Mouse (Mus musculus) embryonic facial prominence, embryonic 14.5 days (tissue): ENCODE results near the gene Mfsd14a. TPM values are rescaled to one million over a fixed set of nuclear protein-coding genes. Genes with fewer than 3 reads are reported as not detected.

ENCODE experiments used
- ATAC-seq: fragments of 200-750 bp; cut with Nextera tagmentation; 2 replicates; pipeline ENCODE4 v1.8.0; 2017; ENCODE audit warnings: low read depth, moderate number of reproducible peaks, moderate TSS enrichment
- DNase-seq: peaks from one replicate; pipeline ENCODE4 v3.0.0-alpha.2; 2015; ENCODE audit warnings: low spot score
- H3K27ac ChIP-seq: fragments of 300-500 bp; sonication (generic); replicated peaks from 2 replicates; pipeline ENCODE4 v1.5.1; 2014; ENCODE audit warnings: low read depth, mild to moderate bottlenecking, low read length, moderate library complexity
- H3K27me3 ChIP-seq: fragments of 300-500 bp; sonication (generic); replicated peaks from 2 replicates; pipeline ENCODE4 v1.6.1; 2014; ENCODE audit warnings: low read length; ENCODE audit not compliant: control insufficient read depth, insufficient read depth
- H3K36me3 ChIP-seq: fragments of 300-500 bp; sonication (generic); 2 replicates; pipeline ENCODE4 v1.6.1; 2014; ENCODE audit warnings: low read length, mixed read lengths; ENCODE audit not compliant: control insufficient read depth, insufficient read depth
- H3K4me1 ChIP-seq: fragments of 300-500 bp; sonication (generic); 2 replicates; pipeline ENCODE4 v1.6.1; 2014; ENCODE audit warnings: antibody characterized with exemption, low read length; ENCODE audit not compliant: control insufficient read depth, insufficient read depth
- H3K4me2 ChIP-seq: fragments of 300-500 bp; sonication (generic); 2 replicates; pipeline ENCODE4 v1.6.1; 2014; ENCODE audit warnings: low read depth, mild to moderate bottlenecking, low read length, moderate library complexity, mixed read lengths
- H3K4me3 ChIP-seq: fragments of 300-500 bp; sonication (generic); 2 replicates; pipeline ENCODE4 v1.5.1; 2014; ENCODE audit warnings: low read depth, mild to moderate bottlenecking, low read length
- H3K9ac ChIP-seq: fragments of 300-500 bp; sonication (generic); 2 replicates; pipeline ENCODE4 v1.6.1; 2014; ENCODE audit warnings: low read depth, mild to moderate bottlenecking, low read length, moderate library complexity, mixed read lengths
- H3K9me3 ChIP-seq: fragments of 300-500 bp; sonication (generic); 2 replicates; pipeline ENCODE4 v1.6.1; 2016; ENCODE audit warnings: low read length; ENCODE audit not compliant: control insufficient read depth
- WGBS: fragments of 180-500 bp; shearing (Covaris S2); extraction: QIAGEN DNeasy Blood & Tissue Kit; methylation state at CpG from one replicate; pipeline ENCODE4 v1.1.7; 2014; 5-methylcytosine and 5-hydroxymethylcytosine counted together
- polyA plus RNA-seq: library from polyadenylated mRNA; unstranded; fragments of >200 nt; fragmentation: Nextera tagmentation; extraction: Ambion mirVana; gene quantifications from 2 replicates; pipeline ENCODE4 v1.2.1, GENCODE M21; 2014

Mfsd14a gene
- 77.5 and 86.2 TPM in 2 replicates for polyA plus RNA-seq

DNA sequence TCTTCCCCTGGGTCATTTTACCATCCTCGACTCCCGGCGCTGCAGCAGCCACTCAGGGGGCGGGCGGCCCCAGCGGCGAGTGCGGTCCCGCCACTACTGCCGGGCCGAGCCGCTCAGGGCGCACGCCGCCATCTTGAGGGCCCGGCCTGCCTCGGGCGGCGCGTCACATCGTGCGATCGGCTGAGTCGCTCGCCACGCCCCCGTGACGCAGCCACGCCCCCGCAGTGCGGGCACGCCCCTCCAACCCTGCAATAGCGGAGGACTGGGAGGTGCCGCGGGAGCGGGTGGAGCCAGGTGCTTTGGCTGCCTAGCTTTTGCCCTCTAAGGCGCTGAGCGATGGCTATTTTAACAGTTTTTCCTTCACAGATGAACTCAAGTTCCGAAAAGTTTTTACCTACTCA lies at the start of gene Mfsd14a:
TSS of gene Mfsd14a (minus strand) at position 215 of the 401 bp plus-strand sequence.
- 0 out of 2 replicates have a peak, but pooled peaks cover 1% of the 10 kb centered on the region for H3K36me3 ChIP-seq
- under 1% methylated on average over 38 of the region's 39 CpGs for WGBS
- peak; percentile 97 for DNase-seq
- no peaks in the 10 kb centered on the region for H3K27me3 ChIP-seq
- H3K9ac ChIP-seq = peak within 1 kb of the TSS; percentile 98
- H3K4me2 ChIP-seq = peak within 1 kb of the TSS; percentile 72
- peak within 1 kb of the TSS; percentile 95 for H3K4me3 ChIP-seq
- no peaks in the 10 kb centered on the region for H3K9me3 ChIP-seq
- peak; percentile 99 for ATAC-seq
- H3K27ac ChIP-seq = peak within 1 kb of the TSS; percentile 95
- peaks cover 30% of the 10 kb centered on the region for H3K4me1 ChIP-seq

DNA sequence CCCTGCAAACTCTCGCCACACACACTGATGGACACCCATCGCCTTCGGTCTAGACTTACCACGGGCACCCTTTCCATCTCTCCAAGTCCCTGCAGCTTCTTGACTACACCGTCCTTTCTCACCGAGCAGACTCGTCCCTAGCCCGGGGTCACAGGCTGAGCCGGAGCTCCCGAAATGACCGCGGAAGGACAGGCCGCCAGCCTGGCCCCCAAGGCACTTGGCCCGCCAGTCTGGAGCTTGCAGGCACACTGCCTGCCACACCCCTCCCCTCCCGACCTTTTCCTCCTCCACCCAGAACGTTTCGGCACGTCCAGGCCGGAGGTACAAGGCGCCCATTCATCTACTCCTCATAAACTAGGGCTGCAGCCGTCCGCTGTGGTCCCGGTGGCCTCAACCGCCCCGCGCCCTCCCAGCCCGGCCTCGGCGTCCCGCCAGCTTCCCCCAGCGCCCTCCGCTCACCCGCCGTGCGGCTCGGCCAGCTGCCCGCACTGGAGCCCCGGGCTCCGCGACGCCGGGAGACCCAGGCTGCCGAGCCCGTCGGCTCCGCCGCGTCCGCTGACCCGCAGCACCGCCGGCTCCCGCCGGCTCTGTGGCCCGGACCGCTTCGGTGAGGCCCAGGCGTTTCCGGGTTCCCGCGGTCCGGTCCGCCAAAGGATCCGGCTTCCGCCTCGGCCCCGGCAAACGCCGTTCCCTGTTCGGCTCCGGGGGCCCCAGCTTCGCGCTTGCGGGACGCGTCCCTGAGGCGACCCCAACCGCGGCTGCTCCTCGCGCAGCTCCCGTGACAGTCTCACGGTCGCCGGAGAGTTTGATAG lies 49.4 kb upstream of the Mfsd14a start:
- WGBS = under 1% methylated on average over 54 of the region's 85 CpGs
- Histone ChIP-seq H3K36me3 (no peaks in the 10 kb centered on the region), H3K4me1 (peaks cover 10% of the 10 kb centered on the region), H3K4me3 (peak overlapping the region; percentile 96), H3K9ac (peak overlapping the region; percentile 97), H3K9me3 (no peaks in the 10 kb centered on the region), H3K4me2 (peak overlapping the region; percentile 82), H3K27ac (peak overlapping the region; percentile 71), H3K27me3 (no peaks in the 10 kb centered on the region)
- peak; percentile 92 for ATAC-seq
- peak; percentile 67 for DNase-seq

DNA sequence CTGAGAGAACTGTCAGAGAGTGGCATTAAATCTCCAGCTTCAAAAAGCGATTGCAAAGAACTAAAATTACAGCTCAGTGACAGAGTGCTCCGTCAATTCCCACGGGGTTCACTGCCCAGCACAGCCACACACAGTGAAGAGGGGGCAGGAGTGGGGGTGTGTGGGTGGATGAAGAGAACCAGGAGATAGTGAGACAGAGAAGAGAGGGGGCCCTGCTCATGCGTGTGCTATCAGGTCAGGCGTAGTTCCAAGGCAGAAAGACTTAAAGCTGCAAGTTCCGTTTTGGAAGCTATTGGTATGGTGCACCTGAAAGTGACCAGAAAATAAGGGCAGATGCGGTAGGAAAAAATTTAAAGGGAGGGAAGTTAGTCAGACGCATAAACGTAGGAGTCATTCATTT lies 48.5 kb upstream of the Mfsd14a start:
- Histone ChIP-seq H3K27me3 (no peaks in the 10 kb centered on the region), H3K4me3 (peak overlapping the region; percentile 96), H3K36me3 (no peaks in the 10 kb centered on the region), H3K4me1 (peaks cover 10% of the 10 kb centered on the region), H3K9ac (peak overlapping the region; percentile 97), H3K4me2 (peak overlapping the region; percentile 82), H3K9me3 (no peaks in the 10 kb centered on the region), H3K27ac (no peak overlapping the region)
- no peak for ATAC-seq
- 50% methylated on average over 9 of the region's 9 CpGs for WGBS
- peak; percentile 2 for DNase-seq

DNA sequence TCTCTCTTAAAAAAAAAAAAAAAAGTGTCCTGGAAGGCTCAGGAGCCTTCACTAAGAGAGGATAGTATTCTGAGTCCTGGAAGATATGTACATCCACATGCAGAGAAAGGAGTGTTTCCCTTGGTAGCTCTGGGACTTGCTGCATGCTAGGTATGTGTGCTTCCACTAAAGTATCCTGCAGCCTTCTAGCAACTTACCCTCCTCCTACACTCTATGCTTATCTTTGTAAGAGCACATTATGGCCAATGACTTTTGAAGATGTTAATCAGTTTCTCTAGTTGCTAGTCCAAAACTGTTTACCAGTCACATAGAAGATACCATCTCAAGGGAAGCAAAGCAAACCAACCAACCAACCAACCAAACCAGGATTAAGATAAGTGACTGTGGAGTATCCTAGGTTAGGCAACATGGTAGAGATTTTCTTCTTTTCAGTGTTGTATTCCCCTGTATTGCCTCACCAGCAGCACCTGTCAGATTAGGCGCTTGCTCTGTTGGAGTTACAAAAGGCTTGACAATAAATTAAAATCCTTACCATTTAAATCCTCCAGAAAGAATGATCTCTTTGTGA lies 43.2 kb upstream of the Mfsd14a start:
- no peak for ATAC-seq
- no peak overlapping the region for H3K4me3 ChIP-seq
- no peak overlapping the region for H3K4me2 ChIP-seq
- H3K9ac ChIP-seq = no peak overlapping the region
- H3K4me1 ChIP-seq = peaks cover under 1% of the 10 kb centered on the region
- no peak for DNase-seq
- H3K27me3 ChIP-seq = no peaks in the 10 kb centered on the region
- H3K27ac ChIP-seq = no peak overlapping the region
- no peaks in the 10 kb centered on the region for H3K36me3 ChIP-seq
- 94% methylated on average over 1 of the region's 1 CpGs for WGBS
- H3K9me3 ChIP-seq = no peaks in the 10 kb centered on the region

DNA sequence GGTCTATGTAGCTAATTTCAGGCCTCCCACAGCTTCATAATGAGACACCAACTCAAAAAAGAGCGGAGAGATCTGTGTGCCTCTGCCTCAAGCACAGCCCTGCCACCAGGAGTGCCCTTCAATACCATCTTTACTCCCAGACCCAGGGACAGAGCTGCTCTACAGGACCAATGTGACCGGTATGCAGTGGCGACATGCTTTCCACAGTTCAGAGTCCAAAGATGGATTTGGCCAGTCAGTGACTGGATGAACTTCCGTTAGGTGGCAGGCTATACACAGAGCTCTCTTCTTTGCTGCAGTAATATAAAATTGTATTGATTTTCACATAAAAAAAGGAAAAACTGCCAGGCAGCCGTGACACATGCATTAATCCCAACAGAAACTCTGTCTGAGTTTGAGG lies 41.4 kb upstream of the Mfsd14a start:
- Histone ChIP-seq H3K9me3 (no peaks in the 10 kb centered on the region), H3K4me3 (no peak overlapping the region), H3K36me3 (no peaks in the 10 kb centered on the region), H3K27me3 (no peaks in the 10 kb centered on the region), H3K27ac (no peak overlapping the region), H3K4me2 (no peak overlapping the region), H3K9ac (no peak overlapping the region), H3K4me1 (no peaks in the 10 kb centered on the region)
- 92% methylated on average over 5 of the region's 5 CpGs for WGBS
- ATAC-seq (no peak), DNase-seq (no peak)

DNA sequence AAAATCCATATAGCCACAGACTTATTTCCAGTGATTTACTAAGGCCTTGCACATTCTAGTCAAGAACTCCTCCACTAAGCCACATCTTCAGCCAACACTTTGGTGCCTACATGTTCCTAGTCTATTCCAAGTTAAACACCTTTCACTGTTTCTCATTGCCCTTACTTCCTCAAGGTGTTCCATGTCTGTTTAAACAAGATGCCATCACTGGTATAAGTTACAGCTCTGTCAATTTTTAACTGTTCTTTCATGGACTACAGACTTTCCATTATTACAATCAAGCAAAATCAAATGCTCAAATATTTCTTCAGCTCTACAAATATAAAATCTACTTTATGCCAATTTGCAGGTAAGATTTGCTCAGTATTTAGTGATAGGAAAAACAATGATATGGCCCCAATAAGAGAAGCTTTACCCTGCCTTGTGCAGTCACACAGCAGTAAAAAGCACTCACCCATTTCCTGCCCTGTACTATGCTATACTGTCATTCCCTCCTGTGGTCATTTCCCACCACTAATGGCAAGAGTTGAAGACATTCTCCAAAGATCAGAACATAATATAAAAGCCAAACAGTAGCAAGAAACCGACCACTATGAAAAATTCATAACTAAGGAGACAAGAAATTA lies 40.3 kb upstream of the Mfsd14a start:
- Histone ChIP-seq H3K4me2 (no peak overlapping the region), H3K4me3 (no peak overlapping the region), H3K9me3 (no peaks in the 10 kb centered on the region), H3K9ac (no peak overlapping the region), H3K27ac (no peak overlapping the region), H3K36me3 (no peaks in the 10 kb centered on the region), H3K4me1 (no peaks in the 10 kb centered on the region), H3K27me3 (no peaks in the 10 kb centered on the region)
- ATAC-seq (no peak), DNase-seq (no peak)
- WGBS = 93% methylated on average over 1 of the region's 1 CpGs

DNA sequence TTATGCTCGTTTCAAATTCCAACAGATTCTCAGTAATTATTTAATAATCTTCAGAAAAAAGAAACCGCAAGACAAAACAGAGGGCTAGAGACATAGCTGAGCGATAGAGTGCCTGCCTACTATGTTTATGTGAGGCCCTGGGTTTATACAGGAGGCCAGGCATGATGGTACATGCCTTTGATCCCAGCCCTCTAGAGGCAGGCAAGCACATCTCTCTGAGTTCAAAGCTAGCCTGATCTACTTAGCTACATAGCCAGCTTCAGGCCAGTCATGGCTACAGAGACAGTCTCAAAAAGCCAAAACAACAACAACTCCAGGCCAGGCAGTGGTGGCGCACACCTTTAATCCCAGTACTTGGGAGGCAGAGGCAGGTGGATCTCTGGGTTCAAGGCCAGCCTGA lies 39.1 kb upstream of the Mfsd14a start:
- WGBS = 91% methylated on average over 4 of the region's 4 CpGs
- ATAC-seq = no peak
- Histone ChIP-seq H3K9me3 (no peaks in the 10 kb centered on the region), H3K4me1 (no peaks in the 10 kb centered on the region), H3K4me3 (no peak overlapping the region), H3K27ac (no peak overlapping the region), H3K36me3 (no peaks in the 10 kb centered on the region), H3K27me3 (no peaks in the 10 kb centered on the region), H3K4me2 (no peak overlapping the region), H3K9ac (no peak overlapping the region)
- no peak for DNase-seq

DNA sequence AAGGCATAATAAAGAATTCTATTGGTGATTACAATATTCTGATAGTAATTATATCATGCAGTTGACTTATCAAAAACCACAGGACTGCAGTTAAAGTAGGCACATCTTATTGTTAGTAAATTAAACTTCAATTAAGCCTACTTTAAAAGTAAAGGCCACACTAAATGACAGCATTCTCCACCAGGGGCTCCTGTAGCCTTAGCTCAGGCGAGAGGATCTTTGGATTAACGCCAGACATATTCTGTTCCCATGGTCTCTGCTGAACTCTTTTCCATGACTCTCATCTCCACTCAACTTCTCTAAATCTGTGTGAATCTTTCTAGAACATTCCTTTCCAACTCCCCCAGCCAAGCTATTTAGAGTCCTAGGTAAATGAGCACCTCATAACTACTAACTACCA lies 36.3 kb upstream of the Mfsd14a start:
- DNase-seq = peak; percentile 18
- H3K27ac ChIP-seq = no peak overlapping the region
- H3K27me3 ChIP-seq = no peaks in the 10 kb centered on the region
- peaks cover 8% of the 10 kb centered on the region; the same call in 1 of the 2 replicates for H3K36me3 ChIP-seq
- ATAC-seq = no peak
- no peak overlapping the region for H3K9ac ChIP-seq
- H3K4me2 ChIP-seq = no peak overlapping the region
- H3K4me3 ChIP-seq = no peak overlapping the region
- no peaks in the 10 kb centered on the region for H3K4me1 ChIP-seq
- 65% methylated on average over 2 of the region's 2 CpGs for WGBS
- no peaks in the 10 kb centered on the region for H3K9me3 ChIP-seq
